Mouse (Mus musculus): ENCODE results near the gene Ccsap. TPM values are rescaled to one million over a fixed set of nuclear protein-coding genes. Genes with fewer than 3 reads are reported as not detected.

Gene Ccsap
- 6.1 and 7.9 TPM in 2 replicates for polyA plus RNA-seq (2012)

DNA sequence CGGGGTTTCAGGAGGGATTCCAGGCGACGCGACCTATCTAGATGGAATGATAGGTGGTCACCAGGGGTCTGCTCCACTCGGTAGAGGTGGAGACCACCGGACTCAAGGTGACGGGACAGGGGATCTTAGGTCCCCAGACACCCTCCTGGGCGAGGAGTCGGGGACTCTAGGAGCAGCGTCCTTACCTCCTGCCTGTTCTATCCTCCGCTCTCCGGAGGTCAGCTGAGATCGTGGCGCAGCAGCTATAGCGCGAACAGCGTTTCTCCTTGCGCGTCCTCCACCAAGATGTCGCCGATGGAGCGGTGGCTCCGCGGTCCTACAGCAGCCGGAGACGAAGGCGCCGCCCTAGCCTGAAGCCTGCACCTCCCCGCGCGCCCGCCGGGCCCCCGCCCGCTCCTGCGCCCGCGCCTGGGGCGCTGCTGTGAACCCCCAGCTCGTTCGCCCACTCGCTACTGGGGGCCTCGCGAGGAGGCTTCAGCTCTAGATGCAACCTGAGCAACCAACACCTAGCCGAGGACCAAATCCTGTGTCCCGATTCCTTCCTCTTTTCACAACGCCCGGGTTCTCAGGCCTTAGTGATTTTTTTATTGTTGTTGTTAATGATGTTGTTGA, at the start of gene Ccsap:
Ccsap (minus strand) TSS at position 562 of the 612 bp plus-strand sequence.

DNA sequence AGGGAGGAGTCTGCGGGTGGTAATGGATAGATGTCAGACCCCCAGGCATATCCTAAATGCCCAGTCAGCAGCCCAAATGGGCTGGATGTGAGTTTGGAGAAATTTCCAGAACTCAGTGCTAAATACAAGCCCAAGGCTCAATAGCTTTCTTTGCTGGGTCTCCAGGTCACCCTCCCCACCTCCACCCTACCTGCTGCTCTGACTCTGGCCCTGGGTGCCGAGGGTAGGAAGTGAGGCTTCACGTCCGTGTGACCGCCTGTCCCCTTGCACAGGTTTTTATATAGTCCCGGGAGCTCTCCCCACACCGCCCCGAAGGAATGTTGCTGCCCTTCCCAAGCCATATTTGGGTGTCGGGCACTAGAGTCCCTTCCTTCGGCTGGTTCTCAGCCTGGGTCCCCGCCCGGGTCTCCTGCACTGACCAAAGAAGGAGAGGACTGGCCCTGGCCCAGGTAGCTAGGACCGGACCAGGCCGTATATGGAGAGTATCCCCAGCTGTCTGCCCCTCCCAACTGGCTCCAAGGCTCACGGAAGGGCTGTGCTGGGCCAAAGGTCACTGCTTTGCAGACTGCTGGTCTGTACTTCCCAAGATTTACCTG, 34.6 kb upstream of the Ccsap start, which contains the start of gene Acta1:
Acta1 (minus strand) TSS at position 250 of the 596 bp plus-strand sequence.

DNA sequence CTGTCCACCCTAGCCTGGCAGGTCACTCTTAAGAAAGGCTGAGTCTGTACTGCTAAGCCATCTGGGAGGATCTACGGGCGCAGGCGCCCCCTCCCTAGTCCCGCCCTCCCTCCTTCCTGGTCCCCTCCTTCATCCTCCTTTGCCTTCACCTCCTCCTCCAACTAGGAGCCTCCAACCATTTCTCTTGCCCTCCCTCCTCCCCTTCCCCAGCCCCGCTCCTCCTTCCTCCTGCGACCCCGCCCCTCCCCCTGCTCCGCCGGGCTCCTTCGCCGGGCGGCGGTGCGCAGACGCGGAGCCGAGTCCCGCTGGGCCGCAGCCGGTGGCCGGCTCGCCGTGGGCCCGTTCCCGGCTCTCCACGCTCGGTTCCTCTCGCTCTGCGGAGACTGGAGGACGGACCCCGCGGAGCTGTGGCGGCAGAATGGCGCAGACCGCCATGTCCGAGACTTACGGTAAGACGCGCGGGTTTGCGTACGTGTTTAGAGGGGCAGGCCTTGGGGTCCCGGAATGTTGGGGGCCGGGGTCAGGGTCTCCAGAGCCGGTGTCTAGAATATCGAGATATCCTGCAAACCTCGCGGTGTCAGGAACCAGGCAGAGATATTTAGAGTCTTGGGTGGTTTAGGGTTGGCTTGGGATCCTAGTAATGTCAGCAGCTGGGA, 54.2 kb downstream of the Ccsap start, which contains the start of gene Rab4a:
Rab4a (plus strand) TSS at position 268 of the 656 bp plus-strand sequence.

Other genes with a start within 250 kb of the Ccsap start
- gene Rhou, start 206.3 kb downstream of the Ccsap start, polyA plus RNA-seq (2012), result 0.83 and 1.9 TPM in 2 replicates
- 7.8 and 12.8 TPM in 2 replicates for gene Rab4a, start 54.2 kb downstream of the Ccsap start, polyA plus RNA-seq (2012)
- 0.39 and 0.86 TPM in 2 replicates for gene Acta1, start 34.5 kb upstream of the Ccsap start, polyA plus RNA-seq (2012)
- 9.9 and 11.8 TPM in 2 replicates for gene Nup133, start 89.1 kb upstream of the Ccsap start, polyA plus RNA-seq (2012)
- 13.7 and 15.3 TPM in 2 replicates for gene Abcb10, start 122.9 kb upstream of the Ccsap start, polyA plus RNA-seq (2012)
- 24.3 and 27.8 TPM in 2 replicates for gene Taf5l, start 161.2 kb upstream of the Ccsap start, polyA plus RNA-seq (2012)
- 2.6 and 2.7 TPM in 2 replicates for gene Urb2, start 161.3 kb upstream of the Ccsap start, polyA plus RNA-seq (2012)

Data from megakaryocyte-erythroid progenitor cell, adult 5 weeks (primary cell).